Mouse (Mus musculus) forebrain, embryonic 11.5 days (tissue): ENCODE measurements around the gene Scrt2. TPM values are rescaled to one million over a fixed set of nuclear protein-coding genes. Genes with fewer than 3 reads are reported as not detected.

Experiments used
- ATAC-seq: fragments of 200-750 bp; cut with Nextera tagmentation; replicated peaks from 2 replicates; pipeline ENCODE4 v1.8.0; 2017; ENCODE audit warnings: moderate TSS enrichment; ENCODE audit not compliant: low FRiP score
- DNase-seq: peaks from one replicate; pipeline ENCODE4 v3.0.0-alpha.2; 2017; ENCODE audit warnings: low spot score
- H3K27ac ChIP-seq: fragments of 300-500 bp; sonication (generic); 2 replicates; pipeline ENCODE4 v1.5.1; 2014; ENCODE audit warnings: low read depth, low read length
- H3K27me3 ChIP-seq: fragments of 300-500 bp; sonication (generic); 2 replicates; pipeline ENCODE4 v1.6.1; 2014; ENCODE audit warnings: mild to moderate bottlenecking, low read length, mixed read lengths; ENCODE audit not compliant: control insufficient read depth, insufficient read depth
- H3K36me3 ChIP-seq: fragments of 300-500 bp; sonication (generic); 2 replicates; pipeline ENCODE4 v1.6.1; 2014; ENCODE audit warnings: mild to moderate bottlenecking, low read length, moderate library complexity, mixed read lengths; ENCODE audit not compliant: control insufficient read depth, insufficient read depth
- H3K4me1 ChIP-seq: fragments of 300-500 bp; sonication (generic); replicated peaks from 2 replicates; pipeline ENCODE4 v1.6.1; 2014; ENCODE audit warnings: low read length, mixed read lengths; ENCODE audit not compliant: control insufficient read depth, insufficient read depth
- H3K4me2 ChIP-seq: fragments of 300-500 bp; sonication (generic); 2 replicates; pipeline ENCODE4 v1.6.1; 2014; ENCODE audit warnings: low read depth, mild to moderate bottlenecking, low read length, moderate library complexity, mixed read lengths; ENCODE audit not compliant: severe bottlenecking
- H3K4me3 ChIP-seq: fragments of 300-500 bp; sonication (generic); 2 replicates; pipeline ENCODE4 v1.5.1; 2014; ENCODE audit warnings: low read depth, low read length
- H3K9ac ChIP-seq: fragments of 300-500 bp; sonication (generic); 2 replicates; pipeline ENCODE4 v1.6.1; 2014; ENCODE audit warnings: low read length
- H3K9me3 ChIP-seq: fragments of 300-500 bp; sonication (generic); 2 replicates; pipeline ENCODE4 v1.6.1; 2016; ENCODE audit warnings: low read length, mixed read lengths; ENCODE audit not compliant: control insufficient read depth
- WGBS: fragments of 180-500 bp; shearing (Covaris S2); extraction: QIAGEN DNeasy Blood & Tissue Kit; methylation state at CpG from one replicate; pipeline ENCODE4 v1.1.7; 2014; 5-methylcytosine and 5-hydroxymethylcytosine counted together
- polyA plus RNA-seq: library from polyadenylated mRNA; unstranded; fragments of >200 nt; fragmentation: Nextera tagmentation; extraction: Ambion mirVana; gene quantifications from 2 replicates; pipeline ENCODE4 v1.2.1, GENCODE M21; 2014

Gene Scrt2
- polyA plus RNA-seq, 1 experiment from 2014 or later = 10.0 TPM

- no peak overlapping the region for H3K4me2 ChIP-seq
- H3K4me1 ChIP-seq = peaks cover 9% of the 10 kb centered on the region; the same call in 1 of the 2 replicates
Measured at GRCm38 (mm10) chr2:152086451-152086850, 5.1 kb downstream of the Scrt2 start.

DNA sequence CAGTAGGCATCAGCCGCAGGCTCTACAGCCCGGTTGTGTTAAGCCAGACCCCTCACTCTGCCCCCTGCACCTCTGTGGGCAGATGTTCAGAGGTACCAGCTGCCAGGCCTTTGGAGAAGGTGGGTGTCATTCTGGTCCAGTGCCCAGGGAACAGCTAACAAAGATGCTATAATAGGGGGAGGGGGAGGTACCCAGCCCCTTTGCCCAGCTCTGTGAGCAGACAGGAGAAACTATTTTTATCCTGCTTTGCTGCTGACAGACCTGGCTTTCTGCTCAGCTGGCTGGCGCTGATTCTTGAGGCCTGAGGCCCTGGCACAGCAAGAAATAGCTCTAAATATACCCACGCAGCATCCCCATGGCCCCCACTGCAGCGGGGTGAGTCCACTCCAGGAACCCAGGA is 5.8 kb downstream of the Scrt2 start:
- no peak overlapping the region for H3K27ac ChIP-seq
- no peaks in the 10 kb centered on the region for H3K36me3 ChIP-seq
- no peaks in the 10 kb centered on the region for H3K9me3 ChIP-seq
- H3K27me3 ChIP-seq = peaks cover 11% of the 10 kb centered on the region
- no peak overlapping the region for H3K9ac ChIP-seq
- no peak overlapping the region for H3K4me3 ChIP-seq
- H3K4me2 ChIP-seq = no peak overlapping the region
- no peak for ATAC-seq
- no peak for DNase-seq
- peaks cover 6% of the 10 kb centered on the region; the same call in 1 of the 2 replicates for H3K4me1 ChIP-seq
- WGBS = 71% methylated on average over 5 of the region's 5 CpGs

More at GRCm38 (mm10) chr2:152086451-152086850, 5.1 kb downstream of the Scrt2 start:
- ATAC-seq (no peak), DNase-seq (no peak)
- H3K9me3 ChIP-seq = no peaks in the 10 kb centered on the region
- peaks cover 14% of the 10 kb centered on the region for H3K27me3 ChIP-seq
- H3K27ac ChIP-seq = no peak overlapping the region
- H3K4me3 ChIP-seq = no peak overlapping the region
- H3K9ac ChIP-seq = no peak overlapping the region
- 72% methylated on average over 6 of the region's 6 CpGs for WGBS
- no peaks in the 10 kb centered on the region for H3K36me3 ChIP-seq

GRCm38 (mm10) chr2:152089078-152089477 is 7.7 kb downstream of the Scrt2 start:
- Histone ChIP-seq H3K9me3 (no peaks in the 10 kb centered on the region), H3K27me3 (peaks cover 19% of the 10 kb centered on the region), H3K4me3 (no peak overlapping the region), H3K4me2 (no peak overlapping the region), H3K4me1 (peaks cover 10% of the 10 kb centered on the region), H3K36me3 (no peaks in the 10 kb centered on the region), H3K27ac (no peak overlapping the region), H3K9ac (no peak overlapping the region)
- ATAC-seq (no peak), DNase-seq (peak; percentile 73)
- WGBS = 6% methylated on average over 4 of the region's 4 CpGs

- H3K4me2 ChIP-seq = no peak overlapping the region
- ATAC-seq = no peak
- H3K9ac ChIP-seq = no peak overlapping the region
- peaks cover 24% of the 10 kb centered on the region for H3K27me3 ChIP-seq
- H3K4me3 ChIP-seq = no peak overlapping the region
- no peaks in the 10 kb centered on the region for H3K36me3 ChIP-seq
- peaks cover 13% of the 10 kb centered on the region for H3K4me1 ChIP-seq
- H3K9me3 ChIP-seq = no peaks in the 10 kb centered on the region
- H3K27ac ChIP-seq = no peak overlapping the region
- no peak for DNase-seq
- 85% methylated on average over 5 of the region's 5 CpGs for WGBS
Measured at GRCm38 (mm10) chr2:152089581-152089980, 8.3 kb downstream of the Scrt2 start.

- H3K9me3 ChIP-seq = no peaks in the 10 kb centered on the region
- H3K4me3 ChIP-seq = no peak overlapping the region
- ATAC-seq (no peak), DNase-seq (no peak)
- no peaks in the 10 kb centered on the region for H3K36me3 ChIP-seq
- H3K4me1 ChIP-seq = peaks cover 21% of the 10 kb centered on the region
- WGBS = 88% methylated on average over 5 of the region's 5 CpGs
- peaks cover 32% of the 10 kb centered on the region for H3K27me3 ChIP-seq
- H3K4me2 ChIP-seq = no peak overlapping the region
- no peak overlapping the region for H3K9ac ChIP-seq
- H3K27ac ChIP-seq = no peak overlapping the region
Measured at GRCm38 (mm10) chr2:152090486-152090885, 9.2 kb downstream of the Scrt2 start.

GRCm38 (mm10) chr2:152091342-152092056 is 10.2 kb downstream of the Scrt2 start:
- no peaks in the 10 kb centered on the region for H3K36me3 ChIP-seq
- no peak for ATAC-seq
- WGBS = 28% methylated on average over 12 of the region's 12 CpGs
- no peak overlapping the region for H3K4me3 ChIP-seq
- peaks cover 21% of the 10 kb centered on the region for H3K4me1 ChIP-seq
- H3K4me2 ChIP-seq = no peak overlapping the region
- H3K27ac ChIP-seq = no peak overlapping the region
- H3K27me3 ChIP-seq = peaks cover 32% of the 10 kb centered on the region
- DNase-seq = no peak
- no peaks in the 10 kb centered on the region for H3K9me3 ChIP-seq
- no peak overlapping the region for H3K9ac ChIP-seq

DNA sequence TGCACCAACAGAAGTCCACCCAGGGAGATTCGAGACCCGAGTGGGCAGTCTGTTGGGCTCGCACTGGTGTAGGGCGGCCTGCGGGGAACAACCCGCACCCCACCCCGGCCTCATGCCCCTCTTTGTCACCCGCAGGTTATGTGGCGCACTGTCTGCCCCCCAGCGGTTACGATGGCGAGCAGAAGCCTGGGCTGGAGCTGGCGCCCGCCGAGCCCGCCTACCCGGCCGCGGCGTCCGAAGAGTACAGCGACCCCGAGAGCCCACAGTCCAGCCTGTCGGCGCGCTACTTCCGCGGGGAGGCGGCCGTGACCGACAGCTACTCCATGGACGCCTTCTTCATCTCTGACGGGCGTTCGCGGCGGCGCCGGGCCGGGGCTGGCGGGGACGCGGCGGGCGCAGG is 11.6 kb downstream of the Scrt2 start:
- DNase-seq (peak; percentile 68), ATAC-seq (0 out of 2 replicates have a peak, but pooled peaks have one; percentile 8)
- peaks cover 21% of the 10 kb centered on the region for H3K4me1 ChIP-seq
- H3K9ac ChIP-seq = peak overlapping the region; percentile 30; the same call in 1 of the 2 replicates
- peak overlapping the region; percentile 33 for H3K4me3 ChIP-seq
- peaks cover 32% of the 10 kb centered on the region for H3K27me3 ChIP-seq
- no peaks in the 10 kb centered on the region for H3K36me3 ChIP-seq
- H3K4me2 ChIP-seq = peak overlapping the region; percentile 44; the same call in 1 of the 2 replicates
- no peaks in the 10 kb centered on the region for H3K9me3 ChIP-seq
- no peak overlapping the region for H3K27ac ChIP-seq
- 9% methylated on average over 28 of the region's 45 CpGs for WGBS

- peak overlapping the region; percentile 30 for H3K9ac ChIP-seq
- H3K27me3 ChIP-seq = peaks cover 32% of the 10 kb centered on the region
- no peaks in the 10 kb centered on the region for H3K36me3 ChIP-seq
- DNase-seq (peak; percentile 75), ATAC-seq (no peak)
- 2% methylated on average over 47 of the region's 60 CpGs for WGBS
- peak overlapping the region; percentile 44 for H3K4me2 ChIP-seq
- H3K4me1 ChIP-seq = peaks cover 21% of the 10 kb centered on the region
- no peak overlapping the region for H3K27ac ChIP-seq
- peak overlapping the region; percentile 33 for H3K4me3 ChIP-seq
- H3K9me3 ChIP-seq = no peaks in the 10 kb centered on the region
Measured at GRCm38 (mm10) chr2:152093356-152093792, 12.0 kb downstream of the Scrt2 start.
